Mouse (Mus musculus): ENCODE measurements at regions not wholly inside any gene's neighbourhood (a gene's known extent, or its start where the extent isn't known, plus 50 kb on each side); places are given as distances from the start of the nearest gene placed in this dataset.

GRCm38 (mm10) chr5:42989287-42989686 is 243.7 kb upstream of the Cpeb2 start:
- no peaks in the 10 kb centered on the region for H3K4me1 ChIP-seq (ENCODE audit: insufficient read depth, low read length)
- H3K4me3 ChIP-seq (ENCODE audit: low read depth, low read length) = no peak overlapping the region
- WGBS = 91% methylated on average over 3 of the region's 3 CpGs
- ATAC-seq (ENCODE audit: low FRiP score) = no peak
- no peaks in the 10 kb centered on the region for H3K27me3 ChIP-seq (ENCODE audit: insufficient read depth, low read length)
- no peak overlapping the region for H3K4me2 ChIP-seq (ENCODE audit: low read depth, low read length, poor library complexity, severe bottlenecking)
- H3K9ac ChIP-seq (replicated peaks; ENCODE audit: low read length, poor library complexity, severe bottlenecking) = no peak overlapping the region
- TF ChIP-seq CTCF (IDR thresholded peaks at IDR 0.05) = no peak
- H3K9me3 ChIP-seq (ENCODE audit: low read length) = no peaks in the 10 kb centered on the region
- DNase-seq (ENCODE audit: low spot score) = no peak
- H3K36me3 ChIP-seq (ENCODE audit: insufficient read depth, low read length) = no peaks in the 10 kb centered on the region
- no peak overlapping the region for H3K27ac ChIP-seq (ENCODE audit: low read depth, low read length)

- Histone ChIP-seq H3K27ac (ENCODE audit: low read depth, low read length) (no peak overlapping the region), H3K4me2 (ENCODE audit: low read depth, low read length, poor library complexity, severe bottlenecking) (no peak overlapping the region), H3K27me3 (ENCODE audit: insufficient read depth, low read length) (no peaks in the 10 kb centered on the region), H3K4me3 (ENCODE audit: low read depth, low read length) (no peak overlapping the region), H3K9me3 (ENCODE audit: low read length) (no peaks in the 10 kb centered on the region), H3K9ac (replicated peaks; ENCODE audit: low read length, poor library complexity, severe bottlenecking) (no peak overlapping the region), H3K4me1 (ENCODE audit: insufficient read depth, low read length) (no peaks in the 10 kb centered on the region), H3K36me3 (ENCODE audit: insufficient read depth, low read length) (no peaks in the 10 kb centered on the region)
- ATAC-seq (ENCODE audit: low FRiP score) (no peak), DNase-seq (ENCODE audit: low spot score) (no peak)
- TF ChIP-seq CTCF (IDR thresholded peaks at IDR 0.05) = no peak
- WGBS = 75% methylated on average over 7 of the region's 7 CpGs
These were observed 208.9 kb upstream of the Cpeb2 start for GRCm38 (mm10) chr5:43024006-43024593.

- no peak overlapping the region for H3K4me2 ChIP-seq (ENCODE audit: low read depth, low read length, poor library complexity, severe bottlenecking)
- no peak overlapping the region for H3K9ac ChIP-seq (replicated peaks; ENCODE audit: low read length, poor library complexity, severe bottlenecking)
- no peak for TF ChIP-seq CTCF (IDR thresholded peaks at IDR 0.05)
- ATAC-seq (ENCODE audit: low FRiP score) (no peak), DNase-seq (ENCODE audit: low spot score) (no peak)
- H3K4me3 ChIP-seq (ENCODE audit: low read depth, low read length) = no peak overlapping the region
- no peaks in the 10 kb centered on the region for H3K27me3 ChIP-seq (ENCODE audit: insufficient read depth, low read length)
- 78% methylated on average over 3 of the region's 3 CpGs for WGBS
- no peaks in the 10 kb centered on the region for H3K4me1 ChIP-seq (ENCODE audit: insufficient read depth, low read length)
- H3K9me3 ChIP-seq (ENCODE audit: low read length) = no peaks in the 10 kb centered on the region
- no peak overlapping the region for H3K27ac ChIP-seq (ENCODE audit: low read depth, low read length)
- no peaks in the 10 kb centered on the region for H3K36me3 ChIP-seq (ENCODE audit: insufficient read depth, low read length)
These were observed 201.7 kb upstream of the Cpeb2 start for GRCm38 (mm10) chr5:43031285-43031684.

GRCm38 (mm10) chr5:43031916-43032315 is 201.1 kb upstream of the Cpeb2 start:
- DNase-seq (ENCODE audit: low spot score) = no peak
- no peak for ATAC-seq (ENCODE audit: low FRiP score)
- Histone ChIP-seq H3K9ac (replicated peaks; ENCODE audit: low read length, poor library complexity, severe bottlenecking) (no peak overlapping the region), H3K27me3 (ENCODE audit: insufficient read depth, low read length) (no peaks in the 10 kb centered on the region), H3K9me3 (ENCODE audit: low read length) (no peaks in the 10 kb centered on the region), H3K4me3 (ENCODE audit: low read depth, low read length) (no peak overlapping the region), H3K27ac (ENCODE audit: low read depth, low read length) (no peak overlapping the region), H3K4me1 (ENCODE audit: insufficient read depth, low read length) (no peaks in the 10 kb centered on the region), H3K36me3 (ENCODE audit: insufficient read depth, low read length) (no peaks in the 10 kb centered on the region), H3K4me2 (ENCODE audit: low read depth, low read length, poor library complexity, severe bottlenecking) (no peak overlapping the region)
- no peak for TF ChIP-seq CTCF (IDR thresholded peaks at IDR 0.05)
- WGBS = 70% methylated on average over 5 of the region's 5 CpGs

- no peak for ATAC-seq (ENCODE audit: low FRiP score)
- DNase-seq (ENCODE audit: low spot score) = no peak
- H3K4me1 ChIP-seq (ENCODE audit: insufficient read depth, low read length) = no peaks in the 10 kb centered on the region
- no peak overlapping the region for H3K4me2 ChIP-seq (ENCODE audit: low read depth, low read length, poor library complexity, severe bottlenecking)
- WGBS = 80% methylated on average over 1 of the region's 1 CpGs
- H3K27ac ChIP-seq (ENCODE audit: low read depth, low read length) = no peak overlapping the region
- H3K27me3 ChIP-seq (ENCODE audit: insufficient read depth, low read length) = no peaks in the 10 kb centered on the region
- H3K9ac ChIP-seq (replicated peaks; ENCODE audit: low read length, poor library complexity, severe bottlenecking) = no peak overlapping the region
- H3K4me3 ChIP-seq (ENCODE audit: low read depth, low read length) = no peak overlapping the region
- no peaks in the 10 kb centered on the region for H3K36me3 ChIP-seq (ENCODE audit: insufficient read depth, low read length)
- no peaks in the 10 kb centered on the region for H3K9me3 ChIP-seq (ENCODE audit: low read length)
- no peak for TF ChIP-seq CTCF (IDR thresholded peaks at IDR 0.05)
These were observed 198.5 kb upstream of the Cpeb2 start for GRCm38 (mm10) chr5:43034421-43034820.

GRCm38 (mm10) chr5:43037592-43037991 is 195.4 kb upstream of the Cpeb2 start:
- TF ChIP-seq CTCF (IDR thresholded peaks at IDR 0.05) = no peak
- Histone ChIP-seq H3K36me3 (ENCODE audit: insufficient read depth, low read length) (no peaks in the 10 kb centered on the region), H3K9ac (replicated peaks; ENCODE audit: low read length, poor library complexity, severe bottlenecking) (no peak overlapping the region), H3K4me2 (ENCODE audit: low read depth, low read length, poor library complexity, severe bottlenecking) (no peak overlapping the region), H3K4me1 (ENCODE audit: insufficient read depth, low read length) (no peaks in the 10 kb centered on the region), H3K4me3 (ENCODE audit: low read depth, low read length) (no peak overlapping the region), H3K27ac (ENCODE audit: low read depth, low read length) (no peak overlapping the region), H3K9me3 (ENCODE audit: low read length) (no peaks in the 10 kb centered on the region), H3K27me3 (ENCODE audit: insufficient read depth, low read length) (no peaks in the 10 kb centered on the region)
- DNase-seq (ENCODE audit: low spot score) (no peak), ATAC-seq (ENCODE audit: low FRiP score) (no peak)
- 75% methylated on average over 3 of the region's 3 CpGs for WGBS

All from midbrain, postnatal 0 days (tissue).